Mouse (Mus musculus): ENCODE measurements around the gene Fblim1.

- no peak for TF ChIP-seq CTCF (IDR thresholded peaks at IDR 0.05; ENCODE audit: low read depth)
- TF ChIP-seq EP300 (IDR thresholded peaks at IDR 0.05; ENCODE audit: low read depth), result no peak
These were observed 18.2 kb upstream of the Fblim1 start for GRCm38 (mm10) chr4:141624134-141624533.

Data from liver, postnatal 0 days (tissue).